Mouse (Mus musculus) A20 (cell line): ENCODE results near the gene Npr1.
A peak's percentile ranks its signal among the peaks of the same experiment; 100 is the strongest.

ENCODE experiments used
- DNase-seq: peaks from one replicate; pipeline ENCODE4 v3.0.0-alpha.2; 2011; ENCODE audit warnings: low read depth, low spot score

Npr1 gene

DNA sequence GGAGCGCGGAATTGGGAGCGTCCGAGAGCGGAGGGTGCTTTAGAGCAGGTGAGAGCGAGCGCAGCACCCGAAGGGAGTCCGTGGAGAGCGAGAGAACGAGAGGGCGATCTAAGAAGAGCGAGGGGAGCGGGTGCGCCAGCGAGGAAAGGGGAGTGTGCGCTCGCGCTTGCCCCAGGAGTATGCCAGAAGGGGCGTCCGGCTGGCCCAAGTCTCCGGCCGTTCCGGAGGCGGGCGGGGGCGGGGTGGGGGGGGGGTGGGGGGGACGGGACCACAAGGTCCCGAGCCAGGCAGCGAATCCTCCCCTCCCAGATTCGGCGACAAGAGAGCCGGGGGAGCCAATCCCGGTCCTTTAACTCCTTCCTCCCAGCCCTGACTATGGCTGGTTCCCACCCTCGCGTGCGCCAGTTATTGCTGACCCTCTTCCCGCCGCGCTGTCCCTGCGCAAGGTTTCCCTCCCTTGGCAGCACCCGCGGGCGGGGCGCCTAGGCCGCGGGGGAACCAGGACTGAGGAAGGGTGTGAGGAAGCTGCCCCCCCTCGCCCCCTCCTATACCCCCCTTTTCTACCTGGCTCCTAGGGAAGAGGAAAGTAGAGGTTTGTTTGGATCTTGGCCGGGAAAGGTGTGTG, at the start of gene Npr1:
Npr1 (minus strand) TSS at position 181 of the 625 bp plus-strand sequence.
- no peak for DNase-seq

DNA sequence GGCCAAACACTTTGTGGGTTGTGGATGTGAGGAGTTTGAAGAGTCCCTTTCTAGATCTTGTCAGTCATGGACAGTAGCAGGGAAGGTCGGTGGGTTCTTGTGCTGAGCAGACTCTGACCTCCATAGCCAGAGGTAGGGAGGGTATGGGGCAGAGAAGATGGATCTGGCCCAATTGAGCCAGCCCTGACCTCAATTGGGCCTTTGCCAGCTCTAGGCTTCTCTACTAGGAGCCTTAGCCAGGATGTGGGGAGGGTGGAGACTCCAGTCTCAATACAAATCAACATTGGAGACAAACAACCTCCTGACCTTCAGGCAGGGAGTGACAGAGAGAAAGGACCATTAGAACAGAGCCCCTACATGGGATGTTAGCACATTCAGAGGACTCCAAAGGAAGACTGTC, 49.6 kb upstream of the Npr1 start:
- DNase-seq, result no peak

DNA sequence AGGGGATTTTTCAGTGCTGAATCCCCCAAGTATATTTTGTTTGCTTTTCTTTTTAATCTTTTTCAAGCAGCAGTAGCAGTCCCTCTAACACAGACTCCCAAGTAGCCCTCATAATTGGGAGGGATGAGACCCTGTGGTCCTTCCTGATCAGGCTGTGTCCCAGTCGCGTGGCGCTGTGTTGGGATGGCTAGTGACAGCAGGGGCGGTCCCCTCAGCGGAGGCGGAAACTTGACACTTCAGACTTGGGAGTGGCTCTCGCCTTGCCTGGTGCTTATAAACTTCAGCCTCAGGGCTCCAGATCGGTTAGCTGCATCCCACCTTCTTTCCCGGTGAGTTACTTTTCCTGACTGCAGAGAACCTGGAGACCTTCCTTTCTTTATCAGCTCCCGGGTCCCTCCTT, 49.0 kb upstream of the Npr1 start:
- peak; percentile 68 for DNase-seq

DNA sequence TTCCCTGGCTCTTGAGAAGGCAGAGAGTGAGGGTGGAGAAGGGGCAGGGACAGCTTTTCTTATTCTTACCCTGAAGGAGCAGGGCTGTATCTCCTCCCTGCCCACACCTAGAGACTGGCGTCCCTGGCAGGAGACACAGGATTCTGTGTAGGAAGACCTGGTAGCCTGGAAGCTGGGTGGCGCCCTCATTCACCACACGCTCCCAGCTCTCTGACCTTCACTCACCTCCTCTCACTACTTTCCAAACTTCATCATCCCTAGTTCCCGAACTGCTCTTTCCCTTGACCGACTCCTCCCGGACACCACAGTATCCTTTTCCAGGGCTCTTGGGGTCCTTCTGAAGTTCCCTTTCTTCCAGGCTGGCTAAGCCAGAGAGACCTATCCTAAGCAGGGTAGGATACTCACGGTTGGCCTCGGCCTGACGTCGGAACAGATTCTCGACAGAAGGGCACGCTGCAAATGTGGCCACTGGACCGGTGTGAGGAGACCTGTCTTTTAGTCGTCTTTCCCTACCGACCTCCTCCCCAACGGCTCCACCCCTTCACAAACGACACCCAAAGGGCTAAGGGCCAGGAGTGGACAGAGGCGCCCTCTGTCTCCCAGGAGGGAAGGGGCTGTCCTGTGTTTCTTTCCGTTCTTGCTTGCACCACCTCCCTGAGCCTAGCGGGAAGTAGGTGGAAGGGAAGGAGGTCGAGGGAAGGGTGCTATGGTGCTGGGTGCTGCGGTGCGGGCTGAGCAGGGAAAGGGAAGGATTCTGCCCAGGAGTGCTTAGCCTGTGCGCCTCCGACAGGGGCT, 48.3 kb upstream of the Npr1 start, which contains the start of the genes S100a1 and S100a13:
S100a1 (minus strand) TSS at position 597 of the 795 bp plus-strand sequence.
S100a13 (plus strand) TSS at position 640 of the 795 bp plus-strand sequence.
- DNase-seq, result peak; percentile 51

DNA sequence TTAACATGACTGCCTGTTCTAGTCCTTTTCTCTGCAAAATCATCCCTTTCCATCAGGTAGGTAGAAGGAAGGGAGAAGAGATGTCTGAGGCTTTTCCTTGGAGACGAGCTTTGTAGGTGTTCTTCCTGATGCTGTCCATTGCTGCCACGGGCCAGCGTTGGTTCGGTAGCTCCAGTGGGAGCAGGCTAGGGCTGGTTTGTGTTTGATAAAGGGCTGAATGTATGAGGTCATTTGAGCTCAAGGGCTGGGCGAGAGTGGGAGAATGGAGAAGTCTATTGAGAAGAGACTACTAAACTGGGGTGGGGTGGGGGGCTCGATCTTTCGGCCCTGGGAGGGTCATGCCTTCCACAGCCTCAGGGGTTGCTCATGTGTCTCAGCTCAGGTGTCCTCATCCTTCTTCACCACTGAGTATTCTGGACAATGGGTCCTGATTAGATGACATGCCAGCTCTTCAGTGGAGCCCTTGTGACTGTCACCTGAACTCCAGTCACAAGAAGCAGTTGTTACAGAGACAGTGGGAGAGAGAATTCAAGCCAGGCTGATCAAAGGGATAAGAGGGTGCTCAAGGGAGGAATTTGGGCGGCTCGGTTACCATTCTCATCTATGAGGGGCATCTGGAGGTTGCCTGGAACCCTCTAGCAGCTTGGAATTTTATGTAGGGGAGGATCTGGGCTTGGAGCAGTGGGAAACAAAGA, 47.4 kb upstream of the Npr1 start:
- no peak for DNase-seq

DNA sequence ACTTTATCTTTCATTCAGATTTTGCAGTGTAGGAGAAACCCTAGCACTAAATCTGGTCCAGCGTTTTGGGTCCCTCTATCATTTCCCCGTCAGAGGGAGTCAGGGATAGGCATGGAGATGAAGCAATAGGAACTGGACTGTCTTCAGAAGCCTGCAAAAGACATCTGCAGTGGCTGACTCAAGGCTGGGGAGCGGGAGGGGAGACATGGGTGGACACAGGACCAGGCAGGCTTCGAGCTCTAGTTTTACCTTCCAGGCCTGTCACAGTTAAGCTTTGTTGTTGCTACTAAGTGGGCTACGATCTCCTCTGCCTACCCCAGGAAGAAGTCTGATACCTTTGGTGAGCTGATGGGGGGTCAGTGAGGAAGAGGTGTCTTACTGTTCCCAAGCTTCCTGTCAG, 46.6 kb upstream of the Npr1 start:
- no peak for DNase-seq

DNA sequence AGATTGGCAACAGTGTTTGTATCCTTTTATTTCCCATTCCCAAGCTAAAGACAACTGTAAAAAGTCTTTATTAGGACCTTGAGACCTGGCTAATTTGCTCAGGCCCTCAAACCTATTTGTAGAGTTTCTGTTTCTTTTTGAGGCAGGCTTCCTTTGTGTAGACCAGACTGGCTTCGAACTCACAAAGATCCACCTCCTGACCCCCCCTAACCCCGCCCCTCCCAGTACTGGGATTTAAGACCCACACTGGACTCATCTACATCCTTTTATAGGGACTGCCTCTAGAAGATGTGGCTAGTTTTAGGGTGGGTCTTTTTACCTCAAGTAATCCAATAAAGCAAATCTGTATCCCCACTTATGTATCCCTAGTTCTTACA, 44.1 kb upstream of the Npr1 start:
- DNase-seq, result no peak

DNA sequence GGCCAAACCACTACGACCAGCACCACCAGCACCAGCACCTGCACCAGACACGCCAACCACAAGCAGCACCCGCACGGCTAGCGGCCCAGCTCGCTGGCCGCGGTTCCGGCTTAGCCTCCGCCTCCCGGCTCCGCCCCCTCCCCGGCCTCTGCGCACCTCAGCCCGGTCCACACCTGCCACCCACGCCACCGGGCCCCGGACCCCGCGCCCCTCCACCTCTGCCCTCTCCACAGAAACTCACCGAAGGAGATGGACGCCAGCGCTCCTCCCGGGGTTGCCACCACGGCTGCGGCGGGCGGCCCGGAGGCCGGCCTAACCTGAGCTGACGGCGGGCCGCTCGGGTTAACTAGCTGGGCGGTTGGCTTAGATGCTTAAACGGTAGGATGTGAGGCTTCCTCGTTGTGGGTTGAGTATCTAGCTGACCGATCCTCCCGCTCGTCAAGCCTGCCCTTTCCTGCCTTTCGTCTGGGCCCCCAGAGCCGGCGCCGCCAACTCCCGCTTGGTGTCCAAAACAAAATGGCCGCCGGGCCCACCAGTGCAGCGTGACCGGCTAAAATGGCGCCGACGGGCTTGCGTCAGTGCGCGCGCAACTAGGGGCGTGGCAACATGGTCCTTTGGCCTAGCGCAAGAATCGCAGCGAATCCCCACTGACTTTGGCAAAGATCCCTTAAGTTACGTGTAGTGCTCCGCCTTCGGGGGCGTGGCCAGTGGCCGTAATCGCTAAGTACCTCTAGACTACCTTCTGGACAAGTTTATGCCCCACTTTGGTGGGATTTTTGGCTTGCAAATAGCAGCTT, 43.5 kb upstream of the Npr1 start, which contains the start of gene Chtop:
Chtop (minus strand) TSS at position 549 of the 797 bp plus-strand sequence.
- peak; percentile 100 for DNase-seq

DNA sequence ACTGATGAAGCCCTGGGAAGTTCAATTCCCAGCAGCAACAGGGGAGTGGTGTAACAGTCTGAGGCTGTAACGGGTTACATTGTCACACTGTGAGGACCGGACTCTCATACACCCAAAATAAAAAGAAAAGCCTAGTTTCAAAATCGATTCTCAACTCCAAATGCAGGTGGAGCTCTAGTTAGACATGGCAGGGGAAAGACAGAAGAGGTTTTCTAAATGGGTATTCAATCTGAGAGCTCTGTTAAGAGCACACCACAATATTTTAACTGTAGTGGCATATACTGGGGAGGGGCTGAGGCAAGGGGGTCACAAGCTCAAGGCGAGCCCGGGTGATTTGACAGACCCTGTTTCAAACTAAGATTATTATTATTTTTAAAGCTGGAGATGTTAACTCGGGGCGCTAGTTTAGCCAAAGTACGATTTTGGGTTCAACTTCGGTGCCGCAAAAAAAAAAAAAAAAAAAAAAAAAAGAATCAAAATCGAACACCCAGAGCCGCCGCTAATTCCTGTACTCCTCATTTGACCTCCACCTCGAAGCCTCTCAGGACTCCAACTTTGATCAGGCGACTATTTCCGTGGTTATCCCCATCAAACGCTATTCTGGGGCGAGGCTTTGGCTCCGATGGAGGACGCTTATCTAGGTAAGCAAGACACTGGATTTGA, 42.8 kb upstream of the Npr1 start:
- peak; percentile 54 for DNase-seq

DNA sequence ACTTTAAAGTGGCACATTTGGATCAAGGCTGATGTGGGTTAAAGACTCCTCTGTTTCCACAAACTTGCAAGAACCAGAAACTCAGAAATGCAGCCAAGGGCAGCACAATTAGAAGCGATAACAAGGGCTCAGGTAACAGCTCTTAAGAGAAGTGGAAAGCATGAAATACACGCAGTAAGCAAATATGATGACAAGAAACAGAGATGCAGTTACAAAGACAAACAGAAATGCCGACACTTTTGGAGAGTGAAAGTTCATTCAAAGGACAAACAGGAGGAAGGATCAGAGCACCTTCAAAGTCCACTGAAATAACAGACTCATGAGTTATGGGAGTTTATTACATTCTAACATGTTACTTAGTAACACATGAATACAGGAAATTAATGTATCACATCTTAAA, 40.7 kb upstream of the Npr1 start:
- DNase-seq, result no peak

DNA sequence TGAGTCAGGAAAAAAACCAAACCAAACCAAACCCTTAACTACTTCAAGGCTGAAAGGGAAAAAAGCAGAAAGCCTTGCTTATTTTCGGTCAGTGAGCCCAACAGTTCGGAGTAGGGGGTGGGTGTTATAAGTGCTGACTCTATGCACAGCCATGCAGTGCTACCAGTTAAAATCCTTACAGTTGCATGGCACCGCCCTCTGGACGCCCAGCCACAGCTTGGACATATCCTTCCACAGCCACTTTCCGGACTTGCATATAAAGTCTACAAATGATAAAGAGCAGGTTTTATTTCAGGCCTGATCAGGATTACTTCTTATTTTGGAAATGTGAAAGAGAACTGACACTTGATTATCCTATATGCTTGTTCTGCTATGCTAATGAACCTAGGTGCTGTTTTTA, 39.5 kb upstream of the Npr1 start:
- DNase-seq, result no peak

DNA sequence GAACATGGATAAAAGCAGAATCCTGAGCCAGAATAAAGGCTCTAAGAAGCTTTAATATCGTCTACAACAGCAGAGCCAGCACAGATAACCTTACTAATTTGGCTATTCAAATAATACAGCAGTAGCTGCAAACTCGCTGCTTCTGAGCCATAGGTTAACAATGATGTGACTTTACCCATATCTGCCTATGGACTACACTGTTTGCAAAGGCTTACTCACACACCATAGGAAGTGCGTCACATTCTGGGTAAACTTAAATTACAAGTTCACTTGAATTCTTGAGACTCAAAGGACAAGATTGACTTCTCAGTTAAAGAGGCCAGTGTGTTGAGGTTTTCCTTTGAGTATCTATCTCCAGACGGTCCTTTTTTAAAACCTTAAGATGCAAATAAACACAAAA, 37.8 kb upstream of the Npr1 start:
- no peak for DNase-seq

DNA sequence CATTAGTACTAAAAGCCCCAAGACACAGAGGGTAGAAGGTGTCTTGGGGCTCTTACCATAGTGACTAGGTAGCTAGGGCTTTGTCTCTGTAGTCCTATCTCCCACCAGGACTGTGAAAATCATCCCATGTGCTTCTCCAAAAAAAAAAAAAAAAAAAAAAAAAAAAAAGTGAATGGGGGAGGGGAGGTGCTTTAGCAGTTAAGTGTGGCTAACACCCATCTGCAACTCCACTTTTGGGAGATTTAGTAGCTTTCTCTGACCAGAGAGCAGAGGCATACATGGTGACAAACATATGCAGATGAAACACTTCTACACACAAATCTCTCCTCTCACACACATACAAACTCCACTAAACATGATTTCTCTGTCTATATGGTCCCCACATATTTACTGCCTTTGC, 31.9 kb upstream of the Npr1 start:
- DNase-seq, result no peak

DNA sequence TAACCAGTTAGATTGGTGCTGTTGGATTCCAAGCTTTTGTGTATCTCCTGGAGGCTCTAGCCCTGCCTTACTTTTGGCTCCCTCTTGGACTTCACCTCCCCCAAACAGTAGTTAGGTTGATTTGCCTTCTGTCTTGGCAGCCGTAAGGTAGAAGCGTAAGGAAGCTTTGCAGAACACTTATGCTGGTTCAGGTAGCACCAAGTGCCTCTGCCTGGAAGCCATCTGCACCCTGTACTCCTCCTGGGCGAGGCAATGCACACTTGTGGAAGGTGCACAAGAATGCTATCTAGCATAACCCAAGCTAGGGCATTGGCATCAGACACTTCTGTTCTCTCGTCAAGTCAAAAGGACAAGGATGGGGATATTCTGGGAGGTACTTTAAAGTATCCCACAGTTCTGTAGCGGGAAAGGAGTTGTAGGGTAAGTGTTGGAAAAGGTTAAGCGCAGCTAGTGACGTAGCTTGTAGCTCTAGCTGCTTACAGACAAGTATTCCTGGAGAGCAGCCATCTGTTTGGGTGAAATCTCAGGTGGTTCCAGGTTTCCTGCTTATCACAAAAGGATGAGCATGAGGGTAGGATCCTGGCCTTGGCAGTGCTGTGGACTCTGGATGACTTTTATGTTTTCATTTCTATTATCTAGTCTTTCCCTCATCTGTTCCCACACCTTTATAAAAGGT, 30.3 kb upstream of the Npr1 start:
- DNase-seq, result no peak

DNA sequence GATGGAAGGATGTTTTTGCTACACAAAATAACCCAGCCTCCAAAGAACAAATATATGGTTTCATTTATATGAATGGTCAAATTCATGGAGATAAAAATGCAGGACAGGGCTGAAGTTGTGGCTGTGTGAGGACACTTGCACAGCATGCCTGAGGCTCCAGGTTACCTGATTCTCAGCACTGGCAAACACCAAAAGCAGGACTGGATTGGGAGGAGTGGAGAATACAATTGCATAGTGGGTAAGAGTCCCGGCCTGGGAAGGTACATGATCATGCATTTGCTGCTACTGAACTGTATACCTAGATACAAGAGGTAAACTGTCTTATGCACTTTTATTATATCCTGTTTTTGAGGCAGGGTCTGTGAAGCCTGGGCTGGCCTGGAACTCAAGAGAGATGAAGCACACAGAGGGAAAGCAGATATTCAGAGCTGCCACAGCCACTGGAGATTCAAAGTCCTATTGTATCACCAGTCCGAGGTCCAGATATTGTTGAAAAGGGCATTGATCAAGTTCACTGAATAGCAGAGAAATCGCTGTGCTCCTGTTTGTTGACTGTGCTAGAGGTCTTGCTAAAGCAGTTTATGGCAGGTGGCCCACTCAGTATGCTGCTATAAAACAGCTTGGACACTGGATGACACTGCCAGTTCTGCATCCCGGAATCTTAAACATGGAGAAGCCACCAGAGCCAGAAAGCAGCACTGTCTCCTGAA, 28.3 kb upstream of the Npr1 start:
- no peak for DNase-seq

DNA sequence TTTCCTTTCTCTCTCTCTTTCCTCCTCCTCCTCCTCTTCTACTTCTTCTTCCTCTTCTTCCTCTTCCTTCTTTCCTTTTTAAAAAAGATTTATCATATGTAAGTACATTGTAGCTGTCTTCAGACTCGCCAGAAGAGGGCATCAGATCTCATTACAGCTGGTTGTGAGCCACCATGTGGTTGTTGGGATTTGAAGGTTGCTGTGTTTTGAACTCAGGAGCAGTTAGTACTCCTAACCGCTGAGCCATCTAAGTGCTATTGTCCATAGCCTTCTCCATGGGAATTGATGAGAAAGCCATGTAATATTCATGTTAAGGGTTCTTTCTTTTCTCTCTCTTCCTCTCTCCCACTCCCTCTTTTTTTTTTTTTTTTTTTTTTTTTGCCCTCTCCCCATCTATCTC, 25.7 kb upstream of the Npr1 start:
- peak; percentile 78 for DNase-seq

DNA sequence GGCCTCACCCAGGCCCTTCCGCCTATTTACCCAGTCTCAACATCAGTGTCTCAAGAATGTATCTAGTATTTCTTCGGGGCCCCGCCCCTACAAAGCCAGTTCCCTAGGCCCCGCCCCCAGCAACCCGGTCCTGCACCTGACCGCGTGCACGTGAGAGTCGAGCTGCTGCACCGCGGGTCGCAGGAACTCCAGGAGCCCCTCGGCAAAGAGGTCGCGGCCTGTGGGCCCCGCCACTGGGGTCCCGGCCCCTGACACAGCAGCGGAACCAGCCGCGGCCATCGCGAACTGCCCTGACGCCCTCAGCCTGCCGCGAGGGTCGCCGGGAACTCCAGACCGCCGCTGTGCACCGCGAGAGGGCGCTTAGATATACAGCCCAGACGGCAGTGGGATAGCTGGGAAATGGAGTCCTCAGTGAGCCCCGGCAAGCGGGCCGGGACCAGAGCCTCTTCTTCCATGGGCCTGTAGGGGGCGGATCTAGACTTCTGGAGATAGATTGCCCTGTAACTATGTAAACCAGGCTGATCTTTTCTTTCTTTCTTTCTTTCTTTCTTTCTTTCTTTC, 25.1 kb upstream of the Npr1 start, which contains the start of gene Snapin:
Snapin (minus strand) TSS at position 338 of the 561 bp plus-strand sequence.
- peak; percentile 98 for DNase-seq

DNA sequence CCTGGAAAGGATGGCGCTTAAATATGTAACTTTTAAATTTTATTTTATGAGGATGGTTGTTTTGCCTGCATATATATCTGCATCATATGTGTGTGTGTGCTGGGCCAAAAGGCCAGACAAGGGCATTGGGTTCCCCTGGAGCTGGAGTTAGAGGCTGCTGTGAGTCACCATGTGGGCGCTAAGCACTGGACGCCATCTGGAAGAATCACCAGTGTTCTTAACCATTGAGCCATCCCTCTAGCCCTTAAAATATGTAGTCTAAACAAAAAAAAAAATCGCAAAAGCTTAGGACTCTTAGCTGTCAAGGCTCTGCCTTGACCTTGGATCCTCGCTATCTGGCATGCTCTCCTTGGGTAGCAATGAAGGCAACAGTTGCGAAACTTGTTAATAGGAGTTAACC, 22.9 kb upstream of the Npr1 start:
- no peak for DNase-seq

DNA sequence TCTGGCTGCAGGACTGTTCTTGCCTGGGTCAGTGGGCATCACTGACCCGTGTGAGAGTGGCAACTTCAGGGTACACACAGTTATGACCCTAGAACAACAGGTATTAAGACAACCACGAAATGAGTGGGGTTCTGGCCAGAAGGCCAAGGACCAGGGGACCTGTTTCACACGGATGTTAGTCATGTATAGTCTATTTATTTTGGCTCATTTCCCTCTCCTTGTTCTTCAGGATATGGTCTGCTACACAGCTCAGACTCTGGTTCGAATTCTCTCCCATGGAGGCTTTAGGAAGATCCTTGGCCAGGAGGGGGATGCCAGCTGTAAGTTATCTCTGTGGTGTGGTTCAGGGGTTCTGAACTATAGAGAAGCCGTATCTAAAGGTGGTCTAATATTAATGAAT, 21.3 kb upstream of the Npr1 start:
- DNase-seq, result no peak
